Mouse (Mus musculus) cerebellum, adult 18-20 months (tissue): ENCODE measurements around the gene Ms4a6b.
"Not testable (repeated sequence)": the region's sequence is repeated elsewhere in the genome, so short reads cannot be mapped to it uniquely, and the experiment has no call there.

Source experiments
- DNase-seq, 2 experiments: peaks; one replicate each; pipeline ENCODE4 v3.0.0; 2021

Gene Ms4a6b

GRCm38 (mm10) chr19:11536593-11536992, 20.3 kb downstream of the Ms4a6b start, which contains the start of gene Ms4a4d:
TSS of gene Ms4a4d (plus strand) at chr19:11536801.
- no peak for DNase-seq

DNA sequence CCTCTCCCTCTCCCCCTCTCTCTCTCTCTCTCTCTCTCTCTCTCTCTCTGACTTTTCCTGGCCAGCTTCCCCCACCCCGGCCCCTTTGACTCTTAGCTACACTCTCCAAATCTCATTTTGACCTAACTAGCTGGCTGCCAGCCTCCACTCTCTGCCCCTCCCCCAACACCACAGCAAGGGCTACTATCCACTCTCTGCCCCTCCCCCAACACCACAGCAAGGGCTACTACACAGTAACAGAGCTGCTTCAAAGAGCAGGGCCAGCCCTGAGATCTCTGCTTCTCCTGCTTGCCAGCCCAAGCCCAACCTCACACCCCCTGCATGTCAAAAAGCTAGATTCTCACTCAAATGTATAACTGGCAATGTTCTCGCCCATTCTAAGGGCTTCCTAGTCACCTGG, 21.0 kb downstream of the Ms4a6b start:
- no peak for DNase-seq

DNA sequence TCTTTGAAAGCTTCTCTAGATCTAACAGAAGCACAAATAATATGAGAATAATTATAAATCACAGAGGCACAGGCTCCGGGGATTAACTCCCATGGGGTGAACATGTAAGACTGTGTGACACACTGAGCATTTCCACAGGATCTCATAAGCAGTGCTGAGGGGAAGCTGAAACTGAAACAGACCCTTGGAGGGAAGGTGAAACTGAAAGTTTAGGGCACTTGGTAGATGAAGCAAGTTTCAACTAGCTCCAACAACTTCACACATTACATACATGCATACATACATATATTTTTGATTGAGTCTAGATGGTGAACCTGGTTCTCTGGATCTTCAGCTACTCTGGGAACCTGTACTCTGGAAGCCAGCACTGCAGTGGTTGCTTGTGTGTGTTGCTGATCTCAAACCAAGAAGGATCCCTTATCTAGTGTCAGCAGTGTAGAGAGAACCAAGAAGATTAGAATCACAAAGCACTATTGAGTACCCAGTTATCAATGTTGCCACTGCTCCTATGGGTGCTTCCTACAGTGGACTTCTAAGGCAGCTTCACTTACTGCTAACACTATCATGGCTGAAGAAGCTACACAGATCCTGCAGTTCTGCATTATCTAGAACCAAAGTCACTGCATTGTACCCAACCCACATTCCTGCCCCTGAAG, 24.0 kb downstream of the Ms4a6b start:
- not testable (repeated sequence) for DNase-seq

- DNase-seq = not testable (repeated sequence)
Measured at GRCm38 (mm10) chr19:11544383-11544782, 28.1 kb downstream of the Ms4a6b start.

- no peak for DNase-seq
Measured at GRCm38 (mm10) chr19:11547911-11548310, 31.6 kb downstream of the Ms4a6b start.

GRCm38 (mm10) chr19:11554726-11555125, 38.4 kb downstream of the Ms4a6b start:
- DNase-seq = no peak

GRCm38 (mm10) chr19:11559560-11559959, 43.2 kb downstream of the Ms4a6b start:
- DNase-seq = not testable (repeated sequence)

DNA sequence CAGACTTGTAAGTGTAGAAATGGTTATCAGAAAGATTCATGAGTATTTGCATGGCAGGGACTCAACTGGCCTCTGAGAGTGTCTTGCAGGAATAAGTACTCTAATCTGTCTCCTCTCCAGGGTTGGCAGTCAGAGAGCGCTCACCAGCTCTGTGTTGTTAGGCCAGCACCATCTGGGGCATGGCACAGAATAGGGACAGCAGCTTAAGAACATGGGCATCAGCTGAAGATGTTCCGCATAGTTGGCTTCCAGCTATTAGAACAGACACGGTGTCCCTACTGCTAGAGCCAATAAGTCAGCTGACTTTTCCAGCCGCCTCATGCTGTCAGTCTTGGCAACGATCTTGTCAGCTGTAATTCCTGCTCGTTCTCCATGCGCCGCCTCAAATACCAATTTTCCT, 58.7 kb downstream of the Ms4a6b start:
- DNase-seq = no peak
